Mouse (Mus musculus): ENCODE measurements around the gene Gabbr1. TPM values are rescaled to one million over a fixed set of nuclear protein-coding genes. Genes with fewer than 3 reads are reported as not detected.

Gene Gabbr1
- polyA plus RNA-seq, 1 experiment, result 23.9 TPM

DNA sequence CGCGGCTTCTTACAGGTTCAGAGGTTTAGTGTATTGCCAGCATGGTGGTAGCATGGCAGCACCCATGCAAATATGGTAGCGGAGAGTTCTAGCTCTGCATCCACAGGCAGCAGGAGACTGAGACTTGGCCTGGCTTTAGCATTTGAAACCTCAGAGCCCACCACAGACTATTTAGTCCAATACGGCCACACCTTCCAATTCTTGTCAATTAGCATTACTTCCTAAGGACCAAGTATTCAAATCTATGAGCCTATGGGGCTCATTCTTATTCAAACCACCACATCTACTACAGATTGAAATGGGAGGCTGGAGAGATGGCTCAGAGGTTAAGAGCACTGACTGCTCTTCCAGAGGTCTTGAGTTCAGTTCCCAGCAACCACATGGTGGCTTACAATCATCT lies 18.3 kb upstream of the Gabbr1 start:
- no peak for TF ChIP-seq GATA1 (IDR thresholded peaks at IDR 0.05; ENCODE audit: low read length)

DNA sequence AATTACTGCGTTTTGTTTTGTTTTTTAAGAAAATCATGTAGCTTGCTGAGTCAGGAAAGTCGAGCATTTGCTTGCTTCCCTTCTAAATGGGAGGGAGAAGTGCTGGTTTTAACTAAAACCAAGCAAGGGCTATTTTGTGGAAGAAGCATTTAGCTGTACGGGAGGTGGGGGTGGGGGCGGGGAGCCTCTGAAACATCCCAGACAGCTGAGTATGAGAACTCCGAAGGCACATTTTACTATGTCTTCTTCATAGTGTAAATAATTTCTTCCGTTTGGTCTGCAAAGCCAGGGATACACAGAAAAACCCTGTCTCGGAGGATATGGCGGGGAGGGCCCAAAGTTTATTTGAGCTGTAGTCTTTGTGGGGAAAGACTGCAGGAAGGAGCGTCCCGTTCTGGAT lies 17.6 kb upstream of the Gabbr1 start:
- TF ChIP-seq GATA1 (IDR thresholded peaks at IDR 0.05; ENCODE audit: low read length), result no peak

DNA sequence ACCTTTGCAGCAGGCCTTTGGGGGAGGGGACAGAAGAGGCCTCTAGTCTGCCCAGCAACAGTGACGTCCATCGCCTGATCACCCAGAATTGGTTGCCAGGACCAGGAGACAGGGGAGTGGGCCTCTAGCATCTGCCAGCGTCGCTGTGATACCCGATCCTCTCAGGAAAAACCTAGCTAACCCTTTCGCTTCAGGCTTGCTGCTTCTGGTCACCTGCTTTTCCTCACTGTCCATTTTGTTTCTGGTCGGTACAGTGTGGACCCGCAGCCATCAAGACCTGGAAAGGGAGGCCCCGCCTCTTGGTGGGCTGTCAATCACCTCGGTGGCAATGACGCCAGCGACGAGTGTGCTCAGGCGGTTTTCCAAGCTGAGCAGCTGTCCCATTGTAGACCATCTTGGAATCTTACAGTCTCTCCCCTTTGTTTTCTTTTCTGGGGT lies 17.1 kb upstream of the Gabbr1 start:
- no peak for TF ChIP-seq GATA1 (IDR thresholded peaks at IDR 0.05; ENCODE audit: low read length)

GRCm38 (mm10) chr17:37029162-37029561 lies 16.6 kb upstream of the Gabbr1 start:
- TF ChIP-seq GATA1 (IDR thresholded peaks at IDR 0.05; ENCODE audit: low read length), result no peak

DNA sequence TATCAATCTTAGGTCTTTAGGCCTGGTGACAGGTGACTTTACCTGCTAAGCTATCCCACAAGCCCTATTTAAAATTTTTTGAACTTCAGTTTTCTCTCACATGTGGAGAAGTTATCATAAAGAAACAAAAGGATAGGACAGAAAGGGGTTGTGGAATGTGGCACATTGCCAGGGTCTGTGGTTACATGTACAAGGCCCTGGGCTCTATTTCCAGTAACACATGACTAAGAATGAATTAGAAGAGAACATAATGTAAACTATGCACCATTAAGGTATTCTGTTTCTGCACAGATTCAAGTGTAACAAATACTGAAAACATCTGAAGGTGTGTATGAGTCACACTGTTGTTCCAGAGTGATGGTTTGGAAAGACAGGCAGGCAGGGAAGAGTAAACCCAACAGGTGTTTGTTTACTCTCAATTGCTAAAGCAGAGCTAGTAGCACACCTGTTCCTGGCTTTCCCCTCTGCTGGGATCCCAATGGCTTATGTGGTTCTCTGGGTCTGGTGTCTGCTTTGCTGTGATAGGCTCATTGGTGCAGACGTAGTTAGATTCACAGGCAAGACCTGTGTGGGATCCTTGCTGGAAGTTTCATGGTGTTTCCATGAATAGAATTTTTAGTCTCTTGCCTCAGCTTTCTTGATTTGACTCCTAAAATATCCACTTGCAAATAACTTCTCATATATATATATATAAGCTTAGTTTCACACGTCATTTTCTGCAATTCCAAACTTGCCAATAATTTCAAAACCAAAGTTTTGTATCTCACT lies 6.5 kb upstream of the Gabbr1 start:
- TF ChIP-seq GATA1 (IDR thresholded peaks at IDR 0.05; ENCODE audit: low read length), result no peak

DNA sequence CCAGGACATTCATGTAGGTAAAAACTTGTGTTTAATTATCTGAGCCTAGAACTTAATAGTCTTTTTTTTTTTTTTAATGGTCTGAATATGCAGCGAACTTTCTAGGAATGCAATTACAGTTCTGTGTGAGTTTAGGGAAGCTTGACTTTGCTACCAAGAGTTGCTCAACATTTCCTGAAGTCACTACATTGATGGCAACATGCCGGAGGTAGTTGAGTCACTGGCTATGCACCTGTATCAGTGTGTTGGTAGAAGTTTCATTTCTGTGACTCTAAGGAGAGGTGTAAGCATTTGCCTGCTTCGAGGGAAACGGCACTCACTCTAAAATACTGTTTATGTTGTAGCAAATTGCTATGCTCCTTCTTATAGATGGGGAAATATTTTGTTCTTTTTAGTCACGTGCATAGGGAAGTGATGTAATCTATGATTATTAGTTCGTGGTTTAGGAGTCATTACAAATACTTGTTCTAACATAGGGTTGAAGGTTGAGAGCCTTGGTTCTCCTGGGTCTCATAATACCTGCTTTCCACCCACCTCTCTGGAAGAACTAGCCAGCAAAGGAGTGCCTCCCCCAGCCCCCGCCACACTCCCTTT lies 1.0 kb upstream of the Gabbr1 start:
- no peak for TF ChIP-seq GATA1 (IDR thresholded peaks at IDR 0.05; ENCODE audit: low read length)

DNA sequence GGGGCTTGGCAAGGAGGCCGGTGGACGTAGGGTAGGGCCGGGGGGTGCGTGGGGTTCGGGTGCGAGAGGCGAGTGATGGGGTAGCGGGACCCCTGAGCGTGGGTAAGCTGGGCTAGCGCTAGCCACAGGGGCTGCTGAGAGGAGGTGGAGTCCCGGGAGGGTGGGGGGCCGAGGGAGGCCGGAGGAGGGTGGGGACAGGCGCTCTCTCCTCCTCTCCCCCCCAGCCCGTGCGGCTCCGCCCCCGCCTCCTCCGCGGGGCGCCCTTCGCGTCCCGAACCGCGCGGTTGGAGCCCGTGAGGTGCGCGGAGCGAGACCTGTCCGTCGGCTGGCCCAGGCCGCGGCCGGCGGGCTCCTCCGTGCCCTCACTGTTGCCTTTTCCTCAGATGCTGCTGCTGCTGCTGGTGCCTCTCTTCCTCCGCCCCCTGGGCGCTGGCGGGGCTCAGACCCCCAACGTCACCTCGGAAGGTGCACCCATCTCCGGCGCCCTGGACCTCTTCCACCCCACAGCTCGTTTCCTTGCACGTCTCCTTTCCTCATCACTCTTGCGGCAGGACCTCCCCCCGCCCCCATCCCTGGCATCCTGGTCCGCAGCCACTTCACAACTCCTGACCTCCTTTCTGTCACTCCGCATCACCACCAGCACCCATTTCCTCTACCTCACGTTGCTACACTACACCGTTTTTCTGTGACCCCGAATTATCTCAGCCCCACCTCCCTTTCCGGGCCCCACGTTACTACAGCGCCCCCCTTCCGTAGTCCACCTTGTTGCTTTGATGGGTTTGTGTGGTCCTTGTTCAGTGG lies 746 bp downstream of the Gabbr1 start:
- TF ChIP-seq GATA1 (IDR thresholded peaks at IDR 0.05; ENCODE audit: low read length), result no peak

GRCm38 (mm10) chr17:37047332-37047976 lies 1.7 kb downstream of the Gabbr1 start:
- TF ChIP-seq GATA1 (IDR thresholded peaks at IDR 0.05; ENCODE audit: low read length), result no peak

DNA sequence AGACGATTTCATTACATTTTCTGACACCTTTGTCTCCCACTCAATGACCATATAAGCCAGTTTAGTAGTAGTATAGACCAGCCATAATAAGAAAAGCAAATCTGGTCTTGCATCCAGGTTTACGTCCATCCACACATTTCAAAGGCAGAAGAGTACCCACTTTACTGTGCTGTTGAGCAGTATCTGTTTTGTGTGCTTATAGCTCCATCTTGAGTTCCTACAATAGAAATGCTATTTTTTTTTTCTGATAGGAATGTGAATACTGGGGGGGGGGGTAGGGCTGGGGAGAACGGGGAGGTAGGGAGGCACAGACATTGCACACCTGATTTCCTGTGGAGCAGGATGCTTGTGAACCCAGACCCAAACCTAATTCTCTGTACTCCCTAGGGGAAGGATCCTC lies 2.2 kb downstream of the Gabbr1 start:
- no peak for TF ChIP-seq GATA1 (IDR thresholded peaks at IDR 0.05; ENCODE audit: low read length)

DNA sequence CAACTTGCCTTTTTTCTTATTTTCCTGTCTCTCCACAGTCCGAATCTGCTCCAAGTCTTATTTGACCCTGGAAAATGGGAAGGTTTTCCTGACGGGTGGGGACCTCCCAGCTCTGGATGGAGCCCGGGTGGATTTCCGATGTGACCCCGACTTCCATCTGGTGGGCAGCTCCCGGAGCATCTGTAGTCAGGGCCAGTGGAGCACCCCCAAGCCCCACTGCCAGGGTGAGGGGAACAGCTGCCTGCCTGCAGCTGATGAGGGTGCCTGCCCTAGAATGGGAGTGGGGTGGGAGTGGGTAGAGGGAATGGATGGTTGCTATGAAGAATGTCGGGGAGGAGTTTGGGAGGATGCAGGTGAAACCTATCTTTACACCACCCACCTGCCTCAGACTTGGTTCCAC lies 2.6 kb downstream of the Gabbr1 start:
- TF ChIP-seq GATA1 (IDR thresholded peaks at IDR 0.05; ENCODE audit: low read length), result no peak

DNA sequence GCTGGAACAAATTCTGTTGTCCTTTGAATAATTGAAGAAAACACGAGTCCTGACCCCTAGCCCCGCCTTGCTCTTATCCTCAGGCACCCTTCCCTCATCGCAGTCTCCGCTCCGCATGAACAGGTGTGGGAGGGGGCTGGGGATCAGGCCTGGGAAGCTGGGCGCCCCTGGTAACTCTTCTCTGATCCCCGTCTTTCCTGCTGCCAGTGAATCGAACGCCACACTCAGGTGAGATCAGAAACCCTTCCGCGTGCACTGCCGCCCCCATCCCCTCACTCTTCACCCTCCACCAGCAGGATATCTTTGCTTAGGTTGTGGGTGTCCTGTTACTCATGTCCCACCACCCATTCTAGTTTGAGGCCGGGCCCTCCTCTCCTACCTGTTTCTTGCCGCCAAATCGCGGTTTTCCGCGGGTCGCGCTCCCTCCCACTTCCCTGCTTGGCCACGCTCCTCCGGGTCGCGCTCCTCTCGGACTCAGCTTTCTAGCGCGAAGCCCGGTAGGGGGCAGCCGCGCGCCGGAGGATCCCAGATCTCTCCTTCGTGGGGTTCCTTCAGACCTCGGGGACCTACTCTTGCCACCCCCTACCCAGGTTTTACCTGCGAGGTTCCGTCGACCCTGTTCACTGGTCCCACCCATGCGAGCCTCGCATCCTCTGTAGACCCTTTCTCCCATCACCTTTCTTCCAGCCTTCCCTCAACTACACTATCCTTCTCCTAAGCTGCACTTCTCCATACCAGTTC lies 4.0 kb downstream of the Gabbr1 start:
- TF ChIP-seq GATA1 (IDR thresholded peaks at IDR 0.05; ENCODE audit: low read length), result no peak

- TF ChIP-seq GATA1 (IDR thresholded peaks at IDR 0.05; ENCODE audit: low read length), result no peak
These were observed 4.6 kb downstream of the Gabbr1 start for GRCm38 (mm10) chr17:37050399-37050798.

- TF ChIP-seq GATA1 (IDR thresholded peaks at IDR 0.05; ENCODE audit: low read length), result no peak
These were observed 5.1 kb downstream of the Gabbr1 start for GRCm38 (mm10) chr17:37050876-37051275.

DNA sequence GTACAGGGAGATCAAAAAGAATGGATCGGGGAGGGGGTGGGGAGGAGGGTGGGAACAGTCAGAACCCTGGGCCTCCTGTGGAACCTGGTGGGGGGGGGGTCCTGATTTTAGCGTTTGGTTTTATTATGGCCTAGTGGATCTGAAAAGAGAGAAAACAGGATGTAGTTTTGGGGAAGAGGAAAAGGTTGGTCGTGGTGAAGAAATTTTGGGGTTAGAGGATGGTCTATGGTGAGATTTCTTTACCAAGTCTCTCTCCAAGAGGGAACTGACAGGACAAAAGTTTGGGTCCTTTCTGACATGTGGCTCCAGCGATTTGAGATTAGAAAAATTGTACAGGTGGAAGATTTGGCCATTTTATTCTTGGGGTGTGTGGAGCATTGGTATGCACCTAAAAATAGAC lies 6.0 kb downstream of the Gabbr1 start:
- TF ChIP-seq GATA1 (IDR thresholded peaks at IDR 0.05; ENCODE audit: low read length), result no peak

GRCm38 (mm10) chr17:37056957-37057356 lies 11.2 kb downstream of the Gabbr1 start:
- no peak for TF ChIP-seq GATA1 (IDR thresholded peaks at IDR 0.05; ENCODE audit: low read length)

Data from G1E-ER4 (cell line).